Mouse (Mus musculus): Measurements from ENCODE around the gene Abhd16a. TPM values are rescaled to one million over a fixed set of nuclear protein-coding genes. Genes with fewer than 3 reads are reported as not detected.

Abhd16a gene
- 139 and 202 TPM in 2 replicates for total RNA-seq (2014; rRNA removed)
- 92.8 and 96.3 TPM in 2 replicates for polyA plus RNA-seq (2015; fragmentation: Nextera tagmentation; extraction: Ambion mirVana)

- 4% methylated on average over 66 of the region's 67 CpGs for WGBS
- peak within 1 kb of the TSS; percentile 99 for H3K27ac ChIP-seq (ENCODE audit: low read depth, low read length)
- H3K4me2 ChIP-seq (ENCODE audit: low read depth) = peak within 1 kb of the TSS; percentile 61
- H3K36me3 ChIP-seq (ENCODE audit: insufficient read depth) = peaks cover 23% of the 10 kb centered on the region
- no peaks in the 10 kb centered on the region for H3K27me3 ChIP-seq (ENCODE audit: insufficient read depth, low read length)
- ATAC-seq (peak; percentile 97), DNase-seq (peak; percentile 97)
- H3K4me3 ChIP-seq (ENCODE audit: low read depth, low read length) = peak within 1 kb of the TSS; percentile 71
- 0 out of 2 replicates have a peak, but pooled peaks have one; percentile 6 for TF ChIP-seq CTCF (IDR thresholded peaks at IDR 0.05; ENCODE audit: low read depth)
- no peaks in the 10 kb centered on the region for H3K9me3 ChIP-seq (ENCODE audit: low read length)
- H3K9ac ChIP-seq = peak within 1 kb of the TSS; percentile 90
- H3K4me1 ChIP-seq (ENCODE audit: insufficient read depth) = peaks cover 3% of the 10 kb centered on the region; the same call in 1 of the 2 replicates
Observed at GRCm38 (mm10) chr17:35088825-35089644, at the start of gene Abhd16a. Gene Abhd16a, plus strand, starts transcription at chr17:35089263.

GRCm38 (mm10) chr17:35043794-35044193, 45.3 kb upstream of the Abhd16a start:
- TF ChIP-seq CTCF (IDR thresholded peaks at IDR 0.05; ENCODE audit: low read depth) = no peak
- Histone ChIP-seq H3K9ac (no peak overlapping the region), H3K4me2 (ENCODE audit: low read depth) (no peak overlapping the region), H3K4me1 (ENCODE audit: insufficient read depth) (peaks cover 5% of the 10 kb centered on the region; the same call in 1 of the 2 replicates), H3K27ac (ENCODE audit: low read depth, low read length) (no peak overlapping the region), H3K4me3 (ENCODE audit: low read depth, low read length) (no peak overlapping the region), H3K36me3 (ENCODE audit: insufficient read depth) (no peaks in the 10 kb centered on the region), H3K9me3 (ENCODE audit: low read length) (no peaks in the 10 kb centered on the region), H3K27me3 (ENCODE audit: insufficient read depth, low read length) (no peaks in the 10 kb centered on the region)
- no peak for DNase-seq
- no peak for ATAC-seq
- 88% methylated on average over 4 of the region's 4 CpGs for WGBS

- H3K36me3 ChIP-seq (ENCODE audit: insufficient read depth) = no peaks in the 10 kb centered on the region
- no peak overlapping the region for H3K27ac ChIP-seq (ENCODE audit: low read depth, low read length)
- WGBS = 89% methylated on average over 7 of the region's 7 CpGs
- H3K4me2 ChIP-seq (ENCODE audit: low read depth) = peak overlapping the region; percentile 99; the same call in 1 of the 2 replicates
- ATAC-seq (no peak), DNase-seq (no peak)
- no peaks in the 10 kb centered on the region for H3K27me3 ChIP-seq (ENCODE audit: insufficient read depth, low read length)
- H3K4me3 ChIP-seq (ENCODE audit: low read depth, low read length) = no peak overlapping the region
- no peak for TF ChIP-seq CTCF (IDR thresholded peaks at IDR 0.05; ENCODE audit: low read depth)
- H3K9ac ChIP-seq = no peak overlapping the region
- no peaks in the 10 kb centered on the region for H3K9me3 ChIP-seq (ENCODE audit: low read length)
- peaks cover 5% of the 10 kb centered on the region; the same call in 1 of the 2 replicates for H3K4me1 ChIP-seq (ENCODE audit: insufficient read depth)
Observed at GRCm38 (mm10) chr17:35044904-35045806, 43.9 kb upstream of the Abhd16a start.

GRCm38 (mm10) chr17:35045807-35046680, 43.0 kb upstream of the Abhd16a start:
- WGBS = 7% methylated on average over 44 of the region's 48 CpGs
- ATAC-seq = peak; percentile 80

GRCm38 (mm10) chr17:35046681-35047455, 42.2 kb upstream of the Abhd16a start, which contains the start of gene Msh5:
Gene Msh5, minus strand, starts transcription at chr17:35046745.
- H3K27ac ChIP-seq (ENCODE audit: low read depth, low read length) = peak within 1 kb of the TSS; percentile 72
- no peaks in the 10 kb centered on the region for H3K36me3 ChIP-seq (ENCODE audit: insufficient read depth)
- no peaks in the 10 kb centered on the region for H3K9me3 ChIP-seq (ENCODE audit: low read length)
- DNase-seq = peak; percentile 96
- H3K4me3 ChIP-seq (ENCODE audit: low read depth, low read length) = peak within 1 kb of the TSS; percentile 44
- ATAC-seq = peak; percentile 99
- 4% methylated on average over 33 of the region's 33 CpGs for WGBS
- H3K9ac ChIP-seq = peak within 1 kb of the TSS; percentile 68
- H3K4me2 ChIP-seq (ENCODE audit: low read depth) = peak within 1 kb of the TSS; percentile 99
- no peaks in the 10 kb centered on the region for H3K27me3 ChIP-seq (ENCODE audit: insufficient read depth, low read length)
- H3K4me1 ChIP-seq (ENCODE audit: insufficient read depth) = peaks cover 9% of the 10 kb centered on the region; the same call in 1 of the 2 replicates
- TF ChIP-seq CTCF (IDR thresholded peaks at IDR 0.05; ENCODE audit: low read depth) = no peak

More at GRCm38 (mm10) chr17:35045807-35046680, 43.0 kb upstream of the Abhd16a start:
- H3K36me3 ChIP-seq (ENCODE audit: insufficient read depth) = no peaks in the 10 kb centered on the region
- peak overlapping the region; percentile 44 for H3K4me3 ChIP-seq (ENCODE audit: low read depth, low read length)
- H3K4me2 ChIP-seq (ENCODE audit: low read depth) = peak overlapping the region; percentile 99
- no peaks in the 10 kb centered on the region for H3K27me3 ChIP-seq (ENCODE audit: insufficient read depth, low read length)
- H3K27ac ChIP-seq (ENCODE audit: low read depth, low read length) = peak overlapping the region; percentile 72
- peak overlapping the region; percentile 68 for H3K9ac ChIP-seq
- TF ChIP-seq CTCF (IDR thresholded peaks at IDR 0.05; ENCODE audit: low read depth) = no peak
- peaks cover 5% of the 10 kb centered on the region; the same call in 1 of the 2 replicates for H3K4me1 ChIP-seq (ENCODE audit: insufficient read depth)
- no peaks in the 10 kb centered on the region for H3K9me3 ChIP-seq (ENCODE audit: low read length)
- no peak for DNase-seq

All from forebrain, postnatal 0 days (tissue).